Mouse (Mus musculus) liver, adult 2 months (tissue): ENCODE measurements around the gene Ebp.

Source experiments
- CTCF ChIP-seq: fragments of 200-500 bp; IDR thresholded peaks from 2 replicates; pipeline ENCODE4 v1.5.1; 2011; ENCODE audit warnings: low read depth, low read length, control low read depth
- POLR2A ChIP-seq: fragments of 200-500 bp; IDR thresholded peaks from 2 replicates; pipeline ENCODE4 v1.6.1; 2011; ENCODE audit warnings: low read length, control low read depth; ENCODE audit not compliant: insufficient read depth; ENCODE audit errors: extremely low read depth

GRCm38 (mm10) chrX:8135886-8136285 is 57.4 kb downstream of the Ebp start:
- no peak for TF ChIP-seq POLR2A
- no peak for TF ChIP-seq CTCF
